Mouse (Mus musculus): ENCODE measurements at regions not wholly inside any gene's neighbourhood (a gene's known extent, or its start where the extent isn't known, plus 50 kb on each side); places are given as distances from the start of the nearest gene placed in this dataset.

GRCm38 (mm10) chr2:128395308-128396007, 195.6 kb upstream of the Spdye4c start:
- DNase-seq (ENCODE audit: low spot score), result no peak

DNA sequence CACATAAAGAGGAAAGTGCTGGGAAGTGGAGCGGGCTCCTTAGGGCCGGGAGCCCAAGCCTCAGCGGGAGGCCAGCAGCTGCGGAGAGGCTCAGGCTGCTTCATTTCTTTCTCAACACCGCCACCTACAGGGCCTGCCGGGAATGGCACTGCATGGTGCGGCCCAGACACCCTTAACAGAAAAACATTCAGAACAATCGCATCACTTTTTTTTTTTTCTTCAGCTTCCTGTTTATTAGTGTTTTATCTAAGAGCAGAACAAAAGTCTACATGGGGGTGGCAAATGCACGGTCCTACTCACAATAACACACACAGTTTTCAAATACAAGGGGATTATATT, 195.0 kb upstream of the Spdye4c start:
- DNase-seq (ENCODE audit: low spot score), result peak; percentile 90

- DNase-seq (ENCODE audit: low spot score), result no peak
Observed at GRCm38 (mm10) chr2:128401359-128401758, 189.7 kb upstream of the Spdye4c start.

DNA sequence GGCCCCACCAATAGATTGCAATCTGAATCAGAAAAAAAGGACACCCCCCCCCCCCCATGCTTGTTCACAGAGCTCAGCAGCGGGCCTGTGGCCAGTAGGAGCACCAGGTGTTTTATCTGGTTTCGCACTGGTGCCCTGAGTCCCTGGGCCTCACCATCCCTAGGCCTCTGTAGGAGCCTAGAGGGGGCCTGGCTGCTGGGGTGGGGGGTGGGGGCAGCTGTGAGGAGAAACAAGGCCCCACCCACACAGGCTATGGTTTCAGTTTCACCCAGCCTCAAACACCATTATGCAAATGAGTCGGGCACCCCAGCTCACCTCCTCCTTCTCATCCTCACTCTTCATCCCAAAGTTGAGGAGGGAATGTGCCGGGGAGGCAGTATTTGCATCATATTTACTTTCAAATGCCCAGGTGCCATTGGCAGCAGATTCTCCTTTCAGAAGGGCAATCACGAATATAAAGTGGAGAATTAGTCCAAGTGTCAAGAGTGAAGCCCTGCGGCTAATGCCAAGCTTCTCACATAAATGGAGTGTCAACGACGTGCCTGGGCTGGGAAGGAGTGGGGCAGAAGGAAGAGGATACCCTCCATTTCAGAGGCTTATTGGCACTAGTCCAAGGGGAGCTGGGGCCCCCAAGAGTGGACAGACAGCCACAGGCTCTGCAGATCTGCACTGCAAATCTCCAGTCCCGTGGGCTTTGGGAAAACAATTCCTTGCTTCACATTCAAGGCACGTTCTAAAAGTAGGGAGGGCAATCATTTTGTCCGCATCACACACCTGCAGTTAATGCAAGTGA, 187.7 kb upstream of the Spdye4c start:
- DNase-seq (ENCODE audit: low spot score), result no peak

DNA sequence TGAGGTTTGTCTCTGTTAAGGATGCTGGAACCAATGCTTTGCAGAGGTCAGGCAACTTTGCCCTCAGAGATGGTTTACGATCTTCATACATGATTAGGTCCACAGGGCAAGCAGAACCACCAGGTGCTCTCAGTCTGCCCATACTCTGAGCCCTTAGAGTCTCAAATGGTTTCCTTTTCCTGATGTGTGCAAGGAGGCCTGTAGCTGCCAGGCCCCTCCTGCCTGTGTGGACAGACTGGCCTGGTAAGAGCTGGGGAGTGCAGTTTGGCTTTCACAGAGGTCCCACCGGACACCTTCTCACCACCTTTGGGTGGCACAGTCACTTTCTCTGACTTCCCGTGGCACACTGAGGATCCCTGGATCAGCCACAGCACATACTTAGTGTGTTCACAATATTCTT, 186.6 kb upstream of the Spdye4c start:
- DNase-seq (ENCODE audit: low spot score), result no peak

GRCm38 (mm10) chr2:128407076-128407475, 183.9 kb upstream of the Spdye4c start:
- DNase-seq (ENCODE audit: low spot score), result no peak

GRCm38 (mm10) chr2:128408718-128409117, 182.3 kb upstream of the Spdye4c start:
- peak; percentile 43 for DNase-seq (ENCODE audit: low spot score)

- peak; percentile 82 for DNase-seq (ENCODE audit: low spot score)
Observed at GRCm38 (mm10) chr2:128412352-128412751, 178.7 kb upstream of the Spdye4c start.

- peak; percentile 65 for DNase-seq (ENCODE audit: low spot score)
Observed at GRCm38 (mm10) chr2:128412974-128413373, 178.0 kb upstream of the Spdye4c start.

- no peak for DNase-seq (ENCODE audit: low spot score)
Observed at GRCm38 (mm10) chr2:128414588-128415240, 176.3 kb upstream of the Spdye4c start.

DNA sequence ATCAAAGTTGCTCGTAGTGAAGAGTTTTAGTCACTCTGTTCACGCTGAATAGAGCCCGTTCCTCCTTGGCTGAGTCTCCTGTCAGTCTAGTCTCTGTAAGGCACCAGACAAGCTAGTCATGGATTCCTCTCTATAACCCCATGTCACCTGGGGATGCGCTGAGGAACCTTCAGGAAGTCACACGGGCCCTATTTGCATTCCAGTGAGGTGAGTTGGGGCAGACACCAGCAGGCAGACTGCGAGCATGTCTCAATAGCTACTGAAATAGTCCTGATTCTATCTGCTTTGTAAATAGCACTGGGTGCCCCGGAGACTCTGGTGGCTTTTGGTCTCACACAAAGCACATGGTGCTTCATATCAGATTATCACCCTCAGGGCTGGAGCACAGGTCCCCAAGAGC, 174.6 kb upstream of the Spdye4c start:
- DNase-seq (ENCODE audit: low spot score), result no peak

GRCm38 (mm10) chr2:128418960-128419359, 172.0 kb upstream of the Spdye4c start:
- DNase-seq (ENCODE audit: low spot score), result no peak

DNA sequence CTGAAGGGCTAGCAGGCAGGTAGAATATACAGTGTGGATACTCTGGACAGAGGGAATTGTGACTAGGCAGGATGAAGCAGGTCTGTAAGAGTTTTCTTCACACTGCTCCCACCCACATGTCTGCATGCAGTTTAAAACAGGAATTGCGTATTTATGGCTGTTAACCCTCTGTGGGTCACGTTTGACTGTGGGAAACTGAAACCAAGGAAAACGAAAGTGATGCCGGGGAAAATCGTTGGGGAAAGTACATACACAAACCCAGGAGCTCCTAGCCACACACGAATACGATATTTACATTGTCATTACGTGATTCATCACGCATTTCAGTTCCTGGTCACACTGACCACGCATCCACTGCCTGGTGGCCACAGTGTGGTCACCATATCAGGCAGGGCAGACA, 170.6 kb upstream of the Spdye4c start:
- no peak for DNase-seq (ENCODE audit: low spot score)

GRCm38 (mm10) chr2:128422677-128423076, 168.3 kb upstream of the Spdye4c start:
- DNase-seq (ENCODE audit: low spot score), result peak; percentile 36

- no peak for DNase-seq (ENCODE audit: low spot score)
Observed at GRCm38 (mm10) chr2:128424236-128424635, 166.8 kb upstream of the Spdye4c start.

- no peak for DNase-seq (ENCODE audit: low spot score)
Observed at GRCm38 (mm10) chr2:128427181-128427880, 163.7 kb upstream of the Spdye4c start.

DNA sequence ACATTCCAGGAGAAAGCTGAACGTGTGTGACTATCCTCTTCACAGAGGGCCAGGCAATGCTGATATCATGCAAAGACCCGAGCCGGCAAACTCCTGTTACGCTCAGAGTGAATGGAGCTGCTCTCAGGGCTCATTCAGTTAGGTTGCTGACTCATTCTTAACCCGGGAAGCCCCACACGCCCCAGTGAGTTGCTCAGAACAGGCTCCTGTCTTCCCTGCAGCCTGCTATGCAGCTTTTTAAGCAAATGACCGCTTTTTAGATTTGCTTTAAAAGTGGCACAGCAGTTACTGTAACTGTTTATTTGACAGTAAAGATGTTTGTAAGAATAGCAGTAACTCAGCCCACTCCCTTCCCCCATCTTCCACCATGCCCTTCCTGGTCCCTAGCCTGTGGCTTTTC, 162.9 kb upstream of the Spdye4c start:
- DNase-seq (ENCODE audit: low spot score), result no peak

DNA sequence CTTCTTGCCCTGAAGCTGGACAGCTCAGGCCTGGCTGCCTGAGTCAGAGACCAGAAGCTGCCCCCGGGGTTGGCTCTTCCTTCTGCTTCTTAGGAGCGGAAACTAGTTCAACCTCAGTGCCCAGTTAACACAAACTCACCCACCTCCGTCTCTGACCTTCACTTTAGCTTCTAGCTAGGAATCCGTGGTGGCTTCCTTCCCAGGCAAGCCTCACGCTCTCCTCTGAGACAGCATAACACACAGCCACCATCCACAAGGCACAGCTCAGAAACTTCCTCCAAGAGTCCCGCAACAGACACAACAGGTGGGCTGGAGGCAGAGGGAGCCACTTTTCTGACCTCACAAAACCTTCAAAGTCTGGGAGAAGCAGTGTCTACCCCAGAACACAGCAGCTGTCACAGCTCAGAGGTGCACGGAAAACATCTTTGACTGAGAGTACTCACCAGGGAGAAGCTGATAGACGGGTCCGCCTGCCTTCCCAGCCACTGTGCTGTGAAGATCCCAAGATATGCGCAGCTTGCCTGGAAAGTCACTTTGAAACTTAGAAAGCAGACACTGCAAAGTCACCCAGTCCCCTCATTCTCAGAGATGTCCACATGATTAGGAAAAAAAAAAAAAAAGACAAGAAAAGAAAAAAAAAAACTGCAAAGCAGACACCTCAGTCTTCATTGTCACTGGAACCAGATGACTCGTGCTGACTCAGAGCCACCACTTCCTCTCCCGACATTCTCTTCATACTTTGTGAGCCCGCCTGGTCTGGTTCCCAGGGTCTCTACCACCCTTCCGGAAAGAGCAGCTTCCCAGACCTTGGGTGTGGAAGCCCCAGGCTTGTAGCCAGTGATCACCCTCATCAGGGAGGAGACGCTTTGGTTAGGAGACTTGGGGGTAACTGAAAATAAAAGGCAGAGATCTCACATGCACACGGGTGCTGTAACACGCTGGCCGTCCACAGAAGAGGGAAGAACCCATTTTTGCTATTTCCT, 162.1 kb upstream of the Spdye4c start:
- peak; percentile 43 for DNase-seq (ENCODE audit: low spot score)

DNA sequence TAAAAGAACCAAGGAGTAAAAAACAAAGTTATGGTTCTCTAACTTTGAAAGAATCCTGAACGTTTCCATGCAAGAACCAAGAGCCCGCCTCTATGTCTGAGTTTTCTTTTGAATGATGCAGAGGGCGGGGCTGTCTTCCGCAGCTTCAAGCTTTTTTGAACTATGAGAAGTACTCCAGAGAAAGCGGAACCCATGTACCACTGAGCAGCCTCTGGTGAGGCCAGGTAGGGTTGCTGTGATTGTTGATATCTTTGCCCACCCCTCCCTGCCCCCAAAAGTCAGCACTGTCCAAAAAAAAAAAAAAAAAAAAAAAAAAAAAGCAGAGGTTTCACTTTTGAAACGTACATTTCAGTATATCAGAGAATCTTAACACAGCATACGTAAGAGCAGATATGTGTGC, 161.2 kb upstream of the Spdye4c start:
- peak; percentile 38 for DNase-seq (ENCODE audit: low spot score)

DNA sequence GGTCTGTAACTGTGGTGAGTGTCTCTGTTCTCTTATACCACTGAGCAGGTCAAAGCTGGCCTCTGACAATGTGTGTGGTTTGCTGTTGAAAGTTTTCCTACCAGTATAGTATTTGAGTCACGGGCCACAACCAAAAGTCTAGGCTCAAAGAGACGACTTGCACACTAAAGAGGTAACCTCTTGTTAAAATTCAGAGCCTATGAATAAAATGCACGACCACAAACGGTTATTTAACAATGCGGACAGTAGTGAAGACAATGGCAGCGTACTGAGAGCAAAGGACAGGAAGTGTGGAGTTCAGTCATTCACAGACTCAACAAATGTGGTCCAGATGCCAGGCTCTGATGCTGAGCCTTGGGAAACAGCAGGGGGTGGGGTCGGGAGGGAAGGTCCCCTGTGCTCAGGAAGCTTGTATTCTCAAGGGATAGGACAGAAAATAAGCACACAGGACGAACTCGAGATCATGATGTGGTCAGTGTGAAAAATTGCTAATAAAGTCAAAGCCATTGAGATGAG, 160.2 kb upstream of the Spdye4c start:
- DNase-seq (ENCODE audit: low spot score), result no peak

- DNase-seq (ENCODE audit: low spot score), result no peak
Observed at GRCm38 (mm10) chr2:128431751-128432150, 159.3 kb upstream of the Spdye4c start.
